Mouse (Mus musculus): ENCODE results near the gene Llph. TPM values are rescaled to one million over a fixed set of nuclear protein-coding genes. Genes with fewer than 3 reads are reported as not detected.
"Not testable (repeated sequence)": the region's sequence is repeated elsewhere in the genome, so short reads cannot be mapped to it uniquely, and the experiment has no call there.

The Llph gene
- polyA plus RNA-seq, 1 experiment, result 28.3 TPM

GRCm38 (mm10) chr10:120210096-120210495 lies 16.8 kb upstream of the Llph start:
- H3K4me3 ChIP-seq, result peak overlapping the region; percentile 88
- TF ChIP-seq E2F4 (IDR thresholded peaks at IDR 0.05; ENCODE audit: insufficient read depth), result no peak
- no peak for TF ChIP-seq MYOG (IDR thresholded peaks at IDR 0.05; ENCODE audit: control insufficient read depth in 1 of 3, insufficient read depth in 1 of 3, insufficient read length in 2 of 3, low read depth in 2 of 3)
- no peak for TF ChIP-seq SRF (IDR thresholded peaks at IDR 0.05; ENCODE audit: control insufficient read depth, insufficient read length, low read depth)
- H3K36me3 ChIP-seq (ENCODE audit: control insufficient read depth, insufficient read depth), result no peaks in the 10 kb centered on the region
- no peaks in the 10 kb centered on the region for H3K27me3 ChIP-seq (ENCODE audit: control insufficient read depth, insufficient read depth, insufficient read length)
- peak overlapping the region; percentile 93 for H3K4me2 ChIP-seq (ENCODE audit: low read depth)
- no peak overlapping the region for H3ac ChIP-seq (ENCODE audit: control insufficient read depth, insufficient read length)
- H3K79me2 ChIP-seq (ENCODE audit: control insufficient read depth, insufficient read depth), result peaks cover 26% of the 10 kb centered on the region

DNA sequence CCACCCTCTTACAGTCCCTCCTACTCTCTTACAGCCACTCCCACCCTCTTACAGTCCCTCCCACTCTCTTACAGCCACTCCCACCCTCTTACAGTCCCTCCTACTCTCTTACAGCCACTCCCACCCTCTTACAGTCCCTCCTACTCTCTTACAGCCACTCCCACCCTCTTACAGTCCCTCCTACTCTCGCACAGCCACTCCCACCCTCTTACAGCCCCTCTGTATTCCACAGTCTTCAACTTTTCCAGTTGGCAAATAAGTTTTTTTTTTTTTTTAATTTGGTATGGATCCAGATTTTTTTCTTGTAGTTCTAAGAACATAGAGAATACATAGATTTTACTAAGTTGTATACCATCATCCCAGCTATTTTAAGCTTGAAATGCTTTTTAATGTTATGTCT lies 9.8 kb upstream of the Llph start:
- H3K36me3 ChIP-seq (ENCODE audit: control insufficient read depth, insufficient read depth), result peaks cover 27% of the 10 kb centered on the region
- H3K4me2 ChIP-seq (ENCODE audit: low read depth); H3K27me3 ChIP-seq (ENCODE audit: control insufficient read depth, insufficient read depth, insufficient read length); H3K4me3 ChIP-seq; H3ac ChIP-seq (ENCODE audit: control insufficient read depth, insufficient read length); H3K79me2 ChIP-seq (ENCODE audit: control insufficient read depth, insufficient read depth): not testable (repeated sequence)

DNA sequence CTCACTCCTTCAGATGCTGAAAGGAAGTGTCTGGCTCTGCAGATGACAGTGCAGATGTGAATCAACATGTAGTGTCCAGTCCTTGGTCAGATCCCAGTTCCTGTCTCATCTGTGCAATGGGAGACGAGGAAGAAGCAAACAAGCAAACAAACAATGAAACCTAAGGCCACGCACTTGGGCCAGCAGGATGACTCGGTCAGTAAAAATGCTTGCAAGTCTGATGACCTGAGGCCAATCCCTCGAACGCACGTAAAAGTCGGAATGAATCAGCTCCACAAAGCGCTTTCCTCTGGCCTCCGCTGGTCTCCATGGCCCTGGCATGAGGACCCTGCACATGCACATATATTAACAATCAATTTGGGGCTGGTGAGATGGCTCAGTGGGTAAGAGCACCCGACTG lies 7.9 kb upstream of the Llph start:
- Histone ChIP-seq H3K4me2 (ENCODE audit: low read depth) (no peak overlapping the region), H3K4me3 (no peak overlapping the region), H3K36me3 (ENCODE audit: control insufficient read depth, insufficient read depth) (peaks cover 27% of the 10 kb centered on the region), H3ac (ENCODE audit: control insufficient read depth, insufficient read length) (no peak overlapping the region), H3K79me2 (ENCODE audit: control insufficient read depth, insufficient read depth) (no peaks in the 10 kb centered on the region), H3K27me3 (ENCODE audit: control insufficient read depth, insufficient read depth, insufficient read length) (no peaks in the 10 kb centered on the region)
- no peak for TF ChIP-seq MYOD1 (IDR thresholded peaks at IDR 0.05; ENCODE audit: control insufficient read depth in 1 of 3, insufficient read length in 2 of 3, low read depth in 2 of 3)
- TF ChIP-seq POLR2A (IDR thresholded peaks at IDR 0.05; ENCODE audit: insufficient read length, low read depth), result no peak
- TF ChIP-seq MAX (IDR thresholded peaks at IDR 0.05; ENCODE audit: low read depth), result no peak

DNA sequence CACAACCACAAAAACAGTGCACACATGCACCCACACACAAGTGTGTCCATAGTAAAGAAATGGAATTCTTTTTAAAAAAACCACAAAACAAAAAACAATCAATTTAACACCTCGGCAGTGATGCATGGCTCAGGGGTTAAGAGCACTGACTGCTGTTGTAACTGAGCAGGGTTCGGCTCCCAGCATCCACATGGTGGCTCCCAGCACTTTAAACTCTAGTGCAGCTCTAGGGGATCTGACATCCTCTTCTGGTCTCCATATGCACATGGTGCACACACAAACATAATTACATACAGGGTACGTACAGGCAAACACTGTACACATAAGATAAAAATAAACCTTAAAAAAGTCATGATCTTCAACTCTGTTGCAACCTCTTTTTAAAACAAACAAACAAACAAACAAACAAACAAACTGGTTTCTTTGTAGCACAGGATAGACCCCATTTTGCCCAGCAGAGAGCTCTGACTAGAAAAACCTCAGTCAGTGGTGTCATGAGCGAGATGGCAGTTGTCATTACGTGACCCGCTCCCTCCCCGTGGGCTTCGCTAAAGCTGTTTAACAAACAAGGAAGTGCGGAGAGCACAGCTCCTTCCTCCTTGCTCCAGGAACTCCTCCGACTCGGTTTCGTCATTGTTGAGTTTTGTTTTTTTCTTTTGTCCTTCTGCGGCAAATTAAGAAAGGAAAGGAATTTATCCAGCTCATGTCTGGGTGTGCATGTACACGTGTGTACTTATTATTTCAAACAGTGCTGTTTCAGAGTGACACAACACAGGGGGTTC lies 7.1 kb upstream of the Llph start:
- Histone ChIP-seq H3ac (ENCODE audit: control insufficient read depth, insufficient read length) (no peak overlapping the region), H3K4me3 (no peak overlapping the region), H3K27me3 (ENCODE audit: control insufficient read depth, insufficient read depth, insufficient read length) (no peaks in the 10 kb centered on the region), H3K4me2 (ENCODE audit: low read depth) (no peak overlapping the region), H3K79me2 (ENCODE audit: control insufficient read depth, insufficient read depth) (no peaks in the 10 kb centered on the region), H3K36me3 (ENCODE audit: control insufficient read depth, insufficient read depth) (peaks cover 27% of the 10 kb centered on the region)
- TF ChIP-seq TCF3 (IDR thresholded peaks at IDR 0.05; ENCODE audit: insufficient read length, low read depth) (no peak), CEBPB (IDR thresholded peaks at IDR 0.05; ENCODE audit: insufficient read depth, poor library complexity, severe bottlenecking) (no peak), SRF (IDR thresholded peaks at IDR 0.05; ENCODE audit: control insufficient read depth, insufficient read length, low read depth) (no peak), POLR2A (IDR thresholded peaks at IDR 0.05; ENCODE audit: insufficient read length, low read depth) (no peak), MYOG (IDR thresholded peaks at IDR 0.05; ENCODE audit: control insufficient read depth in 1 of 3, insufficient read depth in 1 of 3, insufficient read length in 2 of 3, low read depth in 2 of 3) (no peak), POLR2AphosphoS2 (IDR thresholded peaks at IDR 0.05; ENCODE audit: insufficient read length, low read depth) (no peak), MYOD1 (IDR thresholded peaks at IDR 0.05; ENCODE audit: control insufficient read depth in 1 of 3, insufficient read length in 2 of 3, low read depth in 2 of 3) (no peak), TCF12 (IDR thresholded peaks at IDR 0.05; ENCODE audit: insufficient read depth, poor library complexity, severe bottlenecking) (no peak), REST (IDR thresholded peaks at IDR 0.05; ENCODE audit: insufficient read depth, insufficient read length) (no peak), MAX (IDR thresholded peaks at IDR 0.05; ENCODE audit: low read depth) (no peak), E2F4 (IDR thresholded peaks at IDR 0.05; ENCODE audit: insufficient read depth) (no peak)

GRCm38 (mm10) chr10:120220776-120221175 lies 6.1 kb upstream of the Llph start:
- TF ChIP-seq POLR2A (IDR thresholded peaks at IDR 0.05; ENCODE audit: insufficient read length, low read depth), result no peak
- H3K27me3 ChIP-seq (ENCODE audit: control insufficient read depth, insufficient read depth, insufficient read length), result no peaks in the 10 kb centered on the region
- no peaks in the 10 kb centered on the region for H3K79me2 ChIP-seq (ENCODE audit: control insufficient read depth, insufficient read depth)
- no peak overlapping the region for H3ac ChIP-seq (ENCODE audit: control insufficient read depth, insufficient read length)
- no peak overlapping the region for H3K4me3 ChIP-seq
- H3K4me2 ChIP-seq (ENCODE audit: low read depth), result no peak overlapping the region
- peaks cover 21% of the 10 kb centered on the region for H3K36me3 ChIP-seq (ENCODE audit: control insufficient read depth, insufficient read depth)

GRCm38 (mm10) chr10:120231718-120232117 lies 4.8 kb downstream of the Llph start:
- H3K4me3 ChIP-seq, result no peak overlapping the region
- no peak for TF ChIP-seq MAX (IDR thresholded peaks at IDR 0.05; ENCODE audit: low read depth)

More at GRCm38 (mm10) chr10:120231718-120232117, 4.8 kb downstream of the Llph start:
- peaks cover 30% of the 10 kb centered on the region for H3K79me2 ChIP-seq (ENCODE audit: control insufficient read depth, insufficient read depth)
- no peak overlapping the region for H3K4me2 ChIP-seq (ENCODE audit: low read depth)
- peaks cover 32% of the 10 kb centered on the region for H3K36me3 ChIP-seq (ENCODE audit: control insufficient read depth, insufficient read depth)
- no peaks in the 10 kb centered on the region for H3K27me3 ChIP-seq (ENCODE audit: control insufficient read depth, insufficient read depth, insufficient read length)
- no peak overlapping the region for H3ac ChIP-seq (ENCODE audit: control insufficient read depth, insufficient read length)
